Mouse (Mus musculus): Measurements from ENCODE around the gene Ikzf1.

The Ikzf1 gene

DNA sequence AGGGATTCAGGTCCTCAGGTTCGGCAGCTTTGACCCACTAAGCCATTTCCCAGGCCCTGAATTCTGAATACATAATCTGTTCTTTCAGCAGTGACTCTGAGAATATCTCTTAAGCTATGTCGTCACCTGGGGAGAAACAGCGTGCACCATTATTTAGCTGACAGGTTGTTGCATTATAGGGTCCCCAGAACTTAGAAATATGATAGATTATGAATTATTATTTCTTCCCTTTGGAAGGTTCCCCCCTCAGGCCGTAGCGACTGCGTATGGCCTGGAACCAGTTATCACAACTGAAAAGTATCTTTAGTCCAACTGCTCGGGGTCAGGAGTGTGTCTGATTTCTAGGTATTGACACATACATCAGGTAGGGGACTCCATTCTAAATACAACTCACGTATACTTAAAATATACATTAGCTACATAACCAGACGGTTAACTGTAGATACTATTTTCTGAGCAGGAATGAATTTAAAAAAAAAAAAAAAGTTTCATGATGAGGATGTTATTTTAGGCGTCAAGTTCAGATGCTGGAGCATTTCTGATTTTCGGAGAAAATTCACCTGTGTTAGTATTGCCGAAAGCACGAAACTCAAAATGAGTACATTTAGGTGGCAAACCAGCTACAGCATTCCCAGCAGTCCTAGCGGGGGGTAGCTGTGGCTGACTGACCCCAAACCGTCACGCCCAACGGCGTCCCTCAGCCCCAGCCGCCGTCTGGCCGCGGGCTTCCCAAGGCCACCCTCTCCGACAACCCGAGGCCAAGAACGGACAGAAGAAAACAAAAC, 123.4 kb downstream of the Ikzf1 start:
- DNase-seq (ENCODE audit: low read depth, low spot score), result no peak

DNA sequence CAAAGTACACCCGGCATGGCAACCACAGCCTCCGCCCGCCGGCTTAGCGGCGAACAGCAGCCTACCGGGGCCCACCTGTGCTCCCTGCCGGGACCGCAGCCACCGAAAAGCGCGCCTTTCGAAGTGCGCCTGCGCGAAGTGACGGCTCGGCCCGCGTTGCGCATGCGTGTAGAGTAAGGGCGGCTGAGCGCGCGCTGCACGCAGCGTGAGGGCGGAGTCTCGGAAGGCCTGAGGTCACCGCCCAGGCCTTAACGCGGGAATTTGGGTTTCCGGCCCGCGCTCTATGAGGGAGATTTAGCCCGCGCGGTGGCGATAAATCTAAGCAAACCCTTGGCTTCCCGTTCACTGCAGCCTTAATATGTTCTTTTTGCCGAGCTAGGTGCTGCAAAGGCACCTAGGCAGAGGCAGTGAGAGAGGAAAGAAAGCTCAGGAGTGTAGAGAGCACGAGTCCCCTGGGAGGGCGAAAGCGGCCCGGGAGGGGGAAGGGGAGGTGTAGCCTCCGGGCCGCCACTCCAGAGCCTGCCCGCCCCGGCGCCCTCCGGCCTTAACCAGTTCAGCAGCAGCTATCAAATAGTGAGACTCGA, 124.1 kb downstream of the Ikzf1 start, which contains the start of gene Fignl1:
Gene Fignl1, minus strand, starts transcription at position 143 of the 584 bp plus-strand sequence.
- peak; percentile 71 for DNase-seq (ENCODE audit: low read depth, low spot score)

DNA sequence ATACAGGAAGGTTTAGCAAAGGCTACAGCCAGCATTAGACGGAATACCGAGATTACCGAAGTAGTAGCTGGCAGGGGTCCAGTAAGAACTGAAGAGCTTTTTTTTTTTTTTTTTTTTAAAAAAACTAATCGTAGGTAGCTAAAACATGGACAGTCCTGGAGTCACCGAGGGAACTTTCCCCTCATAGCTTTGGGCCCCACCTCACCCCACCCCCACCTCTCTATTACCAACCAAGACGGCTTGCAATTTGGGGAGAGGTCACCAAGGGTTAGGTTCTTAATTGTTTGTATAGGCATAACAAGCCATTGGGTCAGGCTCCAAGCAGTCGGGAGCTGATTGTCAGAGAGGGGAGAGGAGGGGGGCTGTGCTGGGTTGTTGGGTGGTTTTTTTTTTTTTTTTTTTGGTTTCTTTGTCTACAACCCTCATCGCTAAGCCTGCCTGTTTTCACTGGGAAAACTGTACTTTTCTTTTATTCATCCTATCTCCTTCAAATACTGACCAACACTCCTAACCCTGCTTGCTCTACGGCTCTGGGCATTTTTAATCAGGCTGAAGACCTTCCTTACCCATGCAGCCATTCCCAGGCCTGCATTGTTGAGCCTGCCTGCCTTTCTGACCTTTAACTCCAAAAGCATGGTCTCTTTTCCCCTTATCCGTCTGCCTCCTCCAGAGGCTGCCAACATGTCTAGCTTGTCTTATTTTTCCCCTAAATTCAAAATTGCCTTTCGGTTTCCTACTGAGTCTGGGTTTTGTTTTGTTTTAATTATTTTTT, 124.8 kb downstream of the Ikzf1 start:
- no peak for DNase-seq (ENCODE audit: low read depth, low spot score)

DNA sequence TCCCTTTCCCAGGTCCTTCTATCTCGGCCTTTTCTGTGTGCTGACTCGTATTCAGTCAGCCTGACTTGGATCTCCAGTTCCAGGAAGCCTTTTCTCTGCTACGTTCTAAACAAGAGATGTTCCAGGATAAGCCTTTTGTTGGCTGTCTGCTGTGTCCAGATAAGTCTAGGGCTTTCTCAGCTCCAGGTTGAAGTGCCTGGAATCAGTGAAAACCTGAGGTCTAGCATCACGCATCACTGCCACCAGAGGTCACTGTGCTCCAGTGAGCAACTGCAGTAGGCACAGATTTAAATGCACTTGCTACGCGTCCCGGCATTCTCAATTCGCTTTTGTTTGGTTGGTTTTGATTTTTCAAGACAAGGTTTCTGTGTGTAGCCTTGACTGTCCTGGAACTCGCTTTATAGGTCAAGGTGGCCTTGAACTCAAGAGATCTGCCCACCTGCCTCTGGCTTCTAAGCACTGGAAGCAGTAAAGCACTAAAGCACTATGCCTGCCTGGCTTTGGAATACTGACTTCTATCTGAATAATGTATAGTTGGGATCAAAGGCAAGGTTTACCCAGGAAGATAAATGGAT, 127.2 kb downstream of the Ikzf1 start:
- peak; percentile 53 for DNase-seq (ENCODE audit: low read depth, low spot score)

DNA sequence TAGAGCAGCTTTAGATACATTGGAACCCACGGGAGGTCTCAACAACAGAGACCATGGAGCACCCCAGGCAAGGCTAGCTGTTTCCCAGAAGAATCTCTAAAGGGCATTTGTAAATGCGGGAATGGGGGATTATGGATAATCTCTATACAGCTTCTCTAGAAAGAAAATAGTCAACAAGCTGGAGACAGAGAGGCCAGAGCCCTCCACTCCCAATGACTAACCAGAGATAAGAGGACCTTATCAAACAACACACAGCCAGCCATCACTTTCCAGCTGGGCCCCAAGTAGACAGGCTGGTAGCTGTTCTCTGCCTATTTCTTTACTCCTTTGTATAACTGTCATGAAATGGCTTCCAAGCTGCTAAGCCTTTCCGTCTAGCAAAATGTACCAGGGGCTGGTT, 130.9 kb downstream of the Ikzf1 start:
- no peak for DNase-seq (ENCODE audit: low read depth, low spot score)

DNA sequence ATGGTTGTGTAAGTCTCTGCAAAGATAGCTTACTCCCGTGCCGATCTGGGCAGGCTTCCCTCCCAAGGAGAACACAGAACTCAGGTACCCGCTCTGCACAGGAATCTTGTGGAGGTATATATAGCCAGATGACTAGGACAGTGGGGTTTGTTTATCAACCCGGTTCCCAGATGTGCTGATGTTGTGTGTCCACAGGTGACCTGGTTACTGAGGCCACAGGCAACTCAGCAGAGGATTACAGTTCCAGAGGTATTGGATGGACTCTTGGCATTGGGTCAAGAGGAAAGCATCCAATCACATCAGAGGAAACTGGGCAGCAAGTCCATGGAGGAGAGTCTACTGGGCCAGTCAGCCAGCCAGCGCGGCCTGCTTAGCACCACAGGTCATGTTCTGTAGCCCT, 134.0 kb downstream of the Ikzf1 start:
- DNase-seq (ENCODE audit: low read depth, low spot score), result no peak

DNA sequence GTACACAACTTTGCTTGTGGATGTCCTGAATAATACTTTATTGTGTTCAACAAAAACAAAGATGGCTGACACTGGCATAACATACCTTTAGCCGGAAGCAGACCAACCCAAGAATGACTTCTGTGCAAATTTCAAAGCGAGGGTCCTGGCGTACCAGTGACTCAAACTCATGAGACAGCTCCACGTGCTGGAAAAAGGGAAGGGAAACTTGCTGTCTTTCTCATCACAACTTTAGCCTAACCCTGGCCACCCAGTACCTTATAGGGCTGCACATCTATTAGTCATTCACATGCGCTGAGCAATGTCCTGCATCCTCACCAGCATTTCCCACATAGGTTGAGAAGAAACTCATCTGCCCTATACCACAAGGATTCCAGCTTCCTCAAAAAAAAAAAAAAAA, 134.4 kb downstream of the Ikzf1 start:
- DNase-seq (ENCODE audit: low read depth, low spot score), result no peak

DNA sequence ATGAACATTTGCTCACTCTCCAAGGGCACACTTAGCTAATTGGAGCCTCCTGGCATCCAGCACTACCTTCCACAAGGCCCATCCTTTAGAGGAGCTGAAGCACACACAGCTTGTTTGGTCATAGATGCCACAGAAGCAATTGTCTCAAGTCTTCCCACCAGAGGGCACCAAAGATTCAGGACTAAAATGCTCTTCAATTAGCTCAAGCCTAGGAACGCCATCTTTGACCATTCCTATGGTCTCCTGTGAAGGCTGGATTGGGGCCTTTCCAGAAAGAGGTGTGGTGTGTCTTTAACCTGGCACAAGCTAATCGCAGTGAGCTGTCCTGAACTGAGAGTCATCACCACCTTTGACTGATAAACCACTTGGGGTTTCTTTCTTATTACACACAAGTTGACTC, 135.4 kb downstream of the Ikzf1 start:
- DNase-seq (ENCODE audit: low read depth, low spot score), result peak; percentile 85

DNA sequence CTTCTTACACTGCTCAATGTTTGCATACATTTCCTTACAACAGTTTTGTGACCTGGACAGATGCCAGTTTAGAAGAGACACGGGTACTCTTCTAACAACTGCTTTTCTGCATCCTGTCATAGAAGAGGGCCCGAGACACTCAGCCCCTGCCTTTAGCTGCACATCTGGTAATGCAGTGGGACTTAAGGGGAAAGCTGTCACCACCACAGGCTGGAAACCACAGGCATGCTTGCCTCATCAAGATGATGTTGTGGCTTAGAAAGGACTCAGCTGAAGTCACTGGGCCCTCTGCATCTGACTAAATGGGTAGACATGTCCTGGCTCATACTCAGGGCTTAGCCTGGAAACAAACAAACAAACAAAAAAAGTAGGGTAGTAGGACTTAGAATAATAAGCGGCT, 135.9 kb downstream of the Ikzf1 start:
- DNase-seq (ENCODE audit: low read depth, low spot score), result no peak

DNA sequence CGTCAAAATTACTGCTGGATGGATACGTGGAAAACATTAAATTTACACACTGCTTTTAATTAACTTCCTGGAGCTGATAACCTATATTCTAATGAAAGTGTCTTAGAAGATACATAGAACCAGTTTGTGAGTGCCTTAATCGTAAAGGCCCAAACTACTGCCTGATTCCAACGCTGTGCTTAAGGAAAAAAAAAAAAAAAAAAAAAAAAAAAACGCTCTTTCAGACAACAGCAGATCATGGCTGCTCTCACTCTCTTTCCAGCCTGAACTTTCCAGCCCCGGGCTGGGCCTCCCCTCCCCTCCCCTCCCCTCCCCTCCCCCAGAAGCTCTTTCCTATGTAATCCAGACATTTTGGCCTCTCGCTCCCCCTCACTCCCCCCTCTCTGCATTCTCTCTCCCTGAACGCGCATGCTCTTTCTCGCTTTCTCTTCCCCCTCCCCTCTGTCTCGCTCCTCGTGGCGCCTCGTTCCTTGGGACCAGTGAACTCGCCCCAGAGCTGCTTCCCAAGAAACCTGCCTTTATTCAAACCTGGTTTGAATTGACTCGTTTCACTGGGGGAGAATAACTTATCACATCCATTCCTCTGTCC, 136.7 kb downstream of the Ikzf1 start:
- DNase-seq (ENCODE audit: low read depth, low spot score), result no peak

Measured in telencephalon, adult 2 months (tissue).